Mouse (Mus musculus): Measurements from ENCODE around the gene Top1.

DNA sequence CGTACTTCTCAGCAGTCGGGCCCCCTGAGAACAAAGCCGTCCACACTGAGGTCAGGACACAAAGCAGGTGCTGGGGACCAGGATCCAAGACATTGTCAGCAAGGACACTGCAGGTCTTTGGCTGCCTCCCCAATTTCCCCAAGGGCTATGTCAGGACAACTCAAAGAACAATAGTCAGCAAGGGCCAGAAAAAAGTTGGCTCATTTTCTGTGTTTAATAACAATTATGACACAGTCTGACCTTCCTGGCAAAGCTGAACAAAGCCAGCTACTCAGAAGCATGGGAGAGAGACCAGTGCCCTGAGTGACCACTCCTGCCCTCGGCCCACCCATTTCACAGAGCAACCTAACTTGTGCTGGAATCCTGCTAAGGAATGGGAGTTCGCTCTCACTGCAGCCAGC lies 120.7 kb downstream of the Top1 start:
- TF ChIP-seq CTCF (IDR thresholded peaks at IDR 0.05; ENCODE audit: extremely low read depth, insufficient read length, insufficient replicate concordance, low read depth, low read length) = no peak
- TF ChIP-seq POLR2A (IDR thresholded peaks at IDR 0.05; ENCODE audit: low read depth, low read length) = no peak
